Comparison of ENCODE assay signal across 9 mouse cellular contexts in the genomic region with DNA sequence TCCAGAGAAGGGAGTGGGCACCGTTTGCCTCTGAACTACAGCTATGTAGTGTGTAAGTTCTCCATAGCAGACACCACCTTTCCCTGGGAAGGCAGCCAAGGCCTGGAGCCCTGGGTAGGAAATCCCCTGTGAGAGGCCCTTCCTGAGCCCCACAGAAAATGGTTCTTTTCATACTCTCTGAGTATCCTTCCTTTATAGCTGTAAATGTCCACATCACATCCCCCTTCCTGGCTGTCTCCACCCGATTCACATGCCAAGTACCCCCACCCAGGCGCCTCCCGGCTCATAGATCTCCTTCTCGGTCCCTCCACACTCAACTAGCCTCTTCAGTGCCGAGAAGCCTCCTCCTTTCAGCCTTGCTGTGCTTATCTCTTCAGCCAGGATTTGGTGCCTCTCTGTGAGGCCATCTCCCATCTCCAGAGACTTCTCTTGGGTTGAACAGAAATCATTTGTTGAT. TPM values are rescaled to one million over a fixed set of nuclear protein-coding genes. Genes with fewer than 3 reads are reported as not detected.
DNase-seq lines count a peak whose midpoint lies in the region; ATAC-seq lines count a peak whose summit lies in the region.
"Had no signal": no experiment of that assay in that cellular context is flagged by ENCODE, and none has a peak within 500 bp of the region (broad histone marks: within the 10 kb centered on the region; RNA-seq: fewer than 3 reads in every experiment).

No protein-coding gene starts in this region.

- H3K4me2 ChIP-seq in kidney, embryonic 14.5 days (replicated peaks; ENCODE audit: low read depth, low read length), result no peak overlapping the region

- no peak overlapping the region for H3K9ac ChIP-seq in kidney, embryonic 14.5 days (ENCODE audit: low read depth, low read length)

- no peaks in the 10 kb centered on the region for H3K27me3 ChIP-seq in kidney, embryonic 14.5 days (ENCODE audit: control insufficient read depth, insufficient read depth, low read length)

- H3K9me3 ChIP-seq in kidney, embryonic 14.5 days (ENCODE audit: control insufficient read depth, low read length), result no peaks in the 10 kb centered on the region

- DNase-seq in adrenal gland, postnatal 14 days, result peak; percentile 21
- DNase-seq in adrenal gland, adult 18-20 months (ENCODE audit: low spot score in 2 of 2), result no peak
- no peak for DNase-seq in kidney, adult 9 months
- peak; percentile 71 for DNase-seq in 3T3-L1 (ENCODE audit: low read depth, low spot score)
- peak; percentile 67 for DNase-seq in kidney, postnatal 10 days
- DNase-seq in frontal cortex, postnatal 14 days (ENCODE audit: low spot score in 2 of 2), result no peak
- DNase-seq in layer of hippocampus, postnatal 25 days (ENCODE audit: extremely low spot score in 1 of 2, low spot score in 1 of 2), result no peak
- DNase-seq: gastrocnemius, adult 2 months had no signal

- ATAC-seq in kidney, embryonic 14.5 days (ENCODE audit: low FRiP score, low TSS enrichment), result 0 out of 2 replicates have a peak, but pooled peaks have one; percentile 20

- H3K36me3 ChIP-seq in kidney, embryonic 14.5 days (ENCODE audit: control insufficient read depth, insufficient read depth, low read length), result no peaks in the 10 kb centered on the region

- 68% methylated on average over 6 of the region's 6 CpGs for WGBS in kidney, embryonic 14.5 days

- H3K27ac ChIP-seq in kidney, embryonic 14.5 days (ENCODE audit: low read depth, low read length), result no peak overlapping the region
- H3K27ac ChIP-seq: gastrocnemius, adult 2 months had no signal

- no peak overlapping the region for H3K4me3 ChIP-seq in kidney, embryonic 14.5 days (ENCODE audit: low read length)
- H3K4me3 ChIP-seq: gastrocnemius, adult 2 months had no signal

- no peaks in the 10 kb centered on the region for H3K4me1 ChIP-seq in kidney, embryonic 14.5 days (ENCODE audit: control insufficient read depth, insufficient read depth, low read length)

RNA-seq across cellular contexts. Expression of a gene that starts 10.7 kb away (rescaled TPM):
- 7.0 and 7.1 TPM in 2 replicates for total RNA-seq in adrenal gland, postnatal 14 days (2021)
- total RNA-seq in adrenal gland, adult 18-20 months (2021), result 1 to 10 TPM; 3.4 to 4.3 TPM
- 9.8 and 12.4 TPM in 2 replicates for polyA plus RNA-seq in kidney, embryonic 14.5 days (2014; fragmentation: Nextera tagmentation; extraction: Ambion mirVana)
- 1 to 10 TPM in 1 of 2 experiments, under 1 TPM in 1; 0.91 to 1.4 TPM for total RNA-seq in layer of hippocampus, postnatal 25 days (2021)

Comparison
In these comparisons a context has a peak if more than half of its experiments do, and no peak if none do; other contexts are left out.
1. DNase-seq: peak in adrenal gland, postnatal 14 days (single experiment), 3T3-L1 (single experiment) and kidney, postnatal 10 days (single experiment); none in adrenal gland, adult 18-20 months (0 of 2), kidney, adult 9 months (single experiment), frontal cortex, postnatal 14 days (0 of 2) and layer of hippocampus, postnatal 25 days (0 of 2).